Mouse (Mus musculus) forebrain, postnatal 0 days (tissue): ENCODE data around the gene Rbbp6. TPM values are rescaled to one million over a fixed set of nuclear protein-coding genes. Genes with fewer than 3 reads are reported as not detected.

Source experiments
- ATAC-seq: fragments of 200-750 bp; cut with Nextera tagmentation; 2 replicates; pipeline ENCODE4 v1.8.0; 2017; ENCODE audit warnings: mild to moderate bottlenecking, moderate library complexity
- DNase-seq: peaks from one replicate; pipeline ENCODE4 v3.0.0-alpha.2; 2015
- H3K27ac ChIP-seq: fragments of 300-500 bp; sonication (generic); 2 replicates; pipeline ENCODE4 v1.5.1; 2014; ENCODE audit warnings: low read depth, mild to moderate bottlenecking, antibody characterized with exemption, low read length, moderate library complexity, mixed read lengths
- H3K27me3 ChIP-seq: fragments of 300-500 bp; sonication (generic); 2 replicates; pipeline ENCODE4 v1.6.1; 2014; ENCODE audit warnings: mild to moderate bottlenecking, low read length, mixed read lengths; ENCODE audit not compliant: insufficient read depth
- H3K36me3 ChIP-seq: fragments of 300-500 bp; sonication (generic); 2 replicates; pipeline ENCODE4 v1.6.1; 2014; ENCODE audit warnings: mild to moderate bottlenecking, moderate library complexity; ENCODE audit not compliant: insufficient read depth
- H3K4me1 ChIP-seq: fragments of 300-500 bp; sonication (generic); 2 replicates; pipeline ENCODE4 v1.6.1; 2014; ENCODE audit warnings: antibody characterized with exemption; ENCODE audit not compliant: insufficient read depth
- H3K4me2 ChIP-seq: fragments of 300-500 bp; sonication (generic); 2 replicates; pipeline ENCODE4 v1.6.1; 2014; ENCODE audit warnings: low read depth, mild to moderate bottlenecking, moderate library complexity
- H3K4me3 ChIP-seq: fragments of 300-500 bp; sonication (generic); 2 replicates; pipeline ENCODE4 v1.5.1; 2014; ENCODE audit warnings: low read depth, low read length, mixed read lengths
- H3K9ac ChIP-seq: fragments of 300-500 bp; sonication (generic); 2 replicates; pipeline ENCODE4 v1.6.1; 2014; ENCODE audit warnings: mild to moderate bottlenecking
- H3K9me3 ChIP-seq: fragments of 300-500 bp; sonication (generic); 2 replicates; pipeline ENCODE4 v1.6.1; 2016; ENCODE audit warnings: low read length
- CTCF ChIP-seq: sonication (generic); IDR thresholded peaks from 2 replicates; pipeline ENCODE4 v1.5.1; 2016; ENCODE audit warnings: antibody characterized with exemption, control low read depth, low read depth
- WGBS: fragments of 180-500 bp; shearing (Covaris S2); extraction: QIAGEN DNeasy Blood & Tissue Kit; methylation state at CpG from one replicate; pipeline ENCODE4 v1.1.7; 2014; 5-methylcytosine and 5-hydroxymethylcytosine counted together
- polyA plus RNA-seq: library from polyadenylated mRNA; unstranded; fragments of >200 nt; fragmentation: Nextera tagmentation; extraction: Ambion mirVana; gene quantifications from 2 replicates; pipeline ENCODE4 v1.2.1, GENCODE M21; 2015
- total RNA-seq: library from RNA; depleted of rRNA; stranded (reverse); fragments of >200 nt; gene quantifications from 2 replicates; pipeline ENCODE4 v1.2.3, GENCODE M21; 2014; rRNA removed

Rbbp6 gene
- total RNA-seq = 35.1 and 53.6 TPM in 2 replicates
- polyA plus RNA-seq = 18.4 and 21.4 TPM in 2 replicates

DNA sequence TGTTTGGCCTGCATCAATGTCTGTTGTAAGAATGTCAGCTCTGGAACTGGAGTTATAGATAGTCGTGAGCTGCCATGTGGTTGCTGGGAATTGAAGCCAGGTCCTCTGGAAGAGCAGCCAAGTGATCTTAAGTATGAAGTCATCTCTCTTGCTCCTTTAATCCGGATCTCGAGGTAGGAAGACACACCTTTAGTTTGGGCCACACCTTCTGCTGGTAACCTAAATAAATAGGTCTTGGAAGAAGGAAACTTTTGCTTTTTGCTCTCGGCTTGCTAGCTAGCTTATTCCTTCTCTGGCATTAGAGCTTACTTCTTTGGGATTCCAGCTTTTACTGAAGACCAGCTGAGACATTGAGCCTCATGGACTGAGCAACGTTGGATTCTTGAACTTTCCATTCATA lies at the start of gene Rbbp6:
Gene Rbbp6, plus strand, starts transcription at position 301 of the 400 bp plus-strand sequence.
- 80% methylated on average over 5 of the region's 5 CpGs for WGBS

DNA sequence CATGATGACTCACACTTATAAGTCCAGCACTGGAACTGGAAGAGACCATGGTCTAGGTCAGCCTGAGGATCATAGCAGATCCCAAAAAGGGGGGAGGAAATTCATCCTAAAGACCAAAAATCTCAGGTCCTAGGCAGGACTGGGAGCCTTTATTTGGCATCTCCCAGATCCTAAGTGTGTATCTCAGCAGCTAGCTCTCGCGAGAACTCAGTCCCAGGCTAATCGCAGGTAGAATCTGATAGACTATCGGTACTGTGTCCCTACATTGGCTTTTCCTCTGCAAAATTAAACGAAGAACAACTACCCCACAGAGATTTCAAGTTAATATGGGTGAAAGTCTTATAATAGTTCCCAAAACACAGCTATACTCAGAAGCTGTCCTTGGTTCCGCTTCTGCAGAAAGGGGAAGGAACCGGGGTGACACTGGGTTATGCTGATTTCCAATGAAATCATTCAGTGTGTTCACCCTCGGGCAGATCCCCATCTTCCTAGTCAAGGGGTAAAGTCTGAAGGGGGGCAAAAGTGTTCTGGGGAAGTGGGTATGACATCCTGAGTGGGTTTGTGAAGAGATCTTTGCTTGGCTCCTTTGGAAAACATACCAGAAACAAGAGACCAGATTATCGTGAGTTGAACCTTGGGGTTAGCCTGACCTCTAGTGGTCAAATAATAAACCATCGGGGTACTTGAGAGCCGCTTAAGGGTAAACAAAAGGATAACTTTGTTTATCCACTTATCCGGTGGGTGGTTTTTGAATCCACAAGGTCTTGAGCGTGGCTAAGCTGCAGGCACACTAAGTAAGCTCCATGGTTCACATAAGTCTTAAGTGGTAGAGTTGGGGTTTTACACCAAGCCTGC lies 45.5 kb upstream of the Rbbp6 start:
- Histone ChIP-seq H3K4me1 (no peaks in the 10 kb centered on the region), H3K27me3 (no peaks in the 10 kb centered on the region), H3K4me3 (no peak overlapping the region), H3K9me3 (no peaks in the 10 kb centered on the region), H3K27ac (no peak overlapping the region), H3K9ac (no peak overlapping the region), H3K4me2 (no peak overlapping the region), H3K36me3 (no peaks in the 10 kb centered on the region)
- peak; percentile 83 for TF ChIP-seq CTCF
- DNase-seq = peak; percentile 90
- 43% methylated on average over 13 of the region's 13 CpGs for WGBS
- peak; percentile 81 for ATAC-seq

More for the DNA sequence above, at the start of gene Rbbp6:
- Histone ChIP-seq H3K4me1 (no peaks in the 10 kb centered on the region), H3K27me3 (no peaks in the 10 kb centered on the region), H3K4me3 (no peak within 1 kb of the TSS), H3K9ac (no peak within 1 kb of the TSS), H3K27ac (no peak within 1 kb of the TSS), H3K9me3 (no peaks in the 10 kb centered on the region), H3K36me3 (no peaks in the 10 kb centered on the region), H3K4me2 (no peak within 1 kb of the TSS)
- TF ChIP-seq CTCF = no peak
- DNase-seq = no peak
- no peak for ATAC-seq

DNA sequence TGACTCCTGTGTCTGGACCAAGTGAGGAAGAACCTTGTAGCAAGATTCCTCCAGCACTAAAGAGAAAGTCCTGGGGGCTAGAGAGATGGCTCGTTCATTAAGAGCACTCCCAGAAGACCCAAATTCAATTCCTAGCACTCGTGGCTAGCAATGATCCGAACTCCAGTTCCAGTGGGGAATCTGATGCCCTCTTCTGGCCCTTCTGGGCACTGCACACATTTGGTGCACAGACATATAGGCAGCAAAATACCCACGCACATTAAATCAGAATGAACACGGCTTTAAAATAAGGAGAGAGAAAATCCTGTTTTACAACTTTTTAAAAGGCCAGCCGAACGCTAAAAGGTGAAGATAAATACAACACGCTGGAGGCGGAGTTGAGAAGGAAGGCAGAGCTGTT lies 43.9 kb upstream of the Rbbp6 start:
- ATAC-seq (no peak), DNase-seq (no peak)
- no peak overlapping the region for H3K9ac ChIP-seq
- no peak overlapping the region for H3K4me2 ChIP-seq
- H3K36me3 ChIP-seq = no peaks in the 10 kb centered on the region
- no peaks in the 10 kb centered on the region for H3K9me3 ChIP-seq
- H3K4me1 ChIP-seq = no peaks in the 10 kb centered on the region
- H3K27ac ChIP-seq = no peak overlapping the region
- no peaks in the 10 kb centered on the region for H3K27me3 ChIP-seq
- WGBS = 77% methylated on average over 9 of the region's 9 CpGs
- TF ChIP-seq CTCF = peak; percentile 60
- H3K4me3 ChIP-seq = no peak overlapping the region

DNA sequence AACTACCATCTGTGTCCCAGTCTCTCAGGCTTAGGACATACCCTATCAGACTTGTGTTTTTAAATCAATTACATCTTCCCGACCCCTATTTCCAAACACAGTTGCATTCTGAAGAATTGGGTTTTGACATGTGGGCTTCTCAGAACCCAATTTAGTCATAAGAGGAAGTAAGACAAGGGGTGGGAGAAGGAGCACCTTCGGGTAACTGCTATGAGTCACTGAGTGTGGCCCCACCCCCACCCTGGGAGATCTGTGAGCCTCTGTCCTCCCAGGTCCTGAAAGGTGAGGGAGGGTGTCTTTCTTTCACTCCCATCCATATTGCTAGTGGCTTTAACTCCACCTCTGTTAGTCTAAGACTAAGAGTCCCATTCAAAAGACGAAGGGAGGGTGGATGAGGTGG lies 41.2 kb upstream of the Rbbp6 start:
- H3K9ac ChIP-seq = no peak overlapping the region
- ATAC-seq = no peak

DNA sequence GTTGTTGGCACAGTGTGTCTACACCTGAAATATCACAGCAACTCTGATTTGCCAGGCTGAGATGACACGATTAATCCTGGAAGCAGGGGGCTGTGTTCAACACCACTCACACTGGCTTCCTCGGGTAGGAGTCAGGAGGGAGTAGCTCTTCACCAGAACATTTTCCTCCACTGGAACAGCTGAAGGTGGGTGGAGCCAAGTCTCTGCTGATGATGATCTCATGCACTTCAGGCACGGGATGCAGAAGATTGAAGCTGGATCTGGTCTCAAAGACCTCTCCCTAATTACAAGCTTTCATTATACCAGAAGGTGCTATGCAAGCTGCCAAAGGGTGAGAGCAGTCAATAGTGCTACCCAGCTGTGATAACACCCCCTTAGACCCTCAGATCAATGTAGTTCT lies 35.0 kb upstream of the Rbbp6 start:
- TF ChIP-seq CTCF = no peak

More for the DNA sequence above, 41.2 kb upstream of the Rbbp6 start:
- H3K36me3 ChIP-seq = no peaks in the 10 kb centered on the region
- no peaks in the 10 kb centered on the region for H3K9me3 ChIP-seq
- DNase-seq = no peak
- TF ChIP-seq CTCF = no peak
- no peaks in the 10 kb centered on the region for H3K27me3 ChIP-seq
- H3K4me2 ChIP-seq = no peak overlapping the region
- H3K4me1 ChIP-seq = no peaks in the 10 kb centered on the region
- 79% methylated on average over 3 of the region's 3 CpGs for WGBS
- no peak overlapping the region for H3K4me3 ChIP-seq
- no peak overlapping the region for H3K27ac ChIP-seq

DNA sequence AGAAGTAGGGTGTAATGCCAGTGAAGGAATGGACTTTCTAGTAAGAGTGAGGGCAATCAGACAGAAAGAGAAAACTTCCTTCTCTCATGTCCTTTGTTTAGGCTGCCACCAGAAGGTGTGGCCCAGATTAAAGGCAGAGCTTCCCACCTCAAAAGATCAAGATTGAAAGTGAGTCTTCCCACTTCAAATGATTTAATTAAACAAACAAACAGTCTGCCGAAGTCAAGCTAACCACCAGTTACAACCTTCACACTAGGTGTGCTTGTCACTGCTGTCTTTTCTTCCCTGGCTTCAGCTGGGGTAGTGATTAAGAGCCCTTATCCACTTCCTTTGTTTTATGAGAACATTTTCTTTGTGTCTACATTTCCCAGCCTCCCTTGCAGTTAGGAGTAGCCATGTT lies 33.3 kb upstream of the Rbbp6 start:
- no peak for DNase-seq
- no peaks in the 10 kb centered on the region for H3K36me3 ChIP-seq
- no peaks in the 10 kb centered on the region for H3K4me1 ChIP-seq
- no peak overlapping the region for H3K4me2 ChIP-seq
- no peak for TF ChIP-seq CTCF
- H3K9ac ChIP-seq = no peak overlapping the region
- H3K4me3 ChIP-seq = no peak overlapping the region
- no peaks in the 10 kb centered on the region for H3K9me3 ChIP-seq
- no peaks in the 10 kb centered on the region for H3K27me3 ChIP-seq
- H3K27ac ChIP-seq = no peak overlapping the region
- WGBS = 31% methylated on average over 1 of the region's 1 CpGs
- no peak for ATAC-seq

More for the DNA sequence above, 35.0 kb upstream of the Rbbp6 start:
- H3K27ac ChIP-seq = no peak overlapping the region
- H3K4me1 ChIP-seq = no peaks in the 10 kb centered on the region
- DNase-seq (no peak), ATAC-seq (peak; percentile 79)
- WGBS = 27% methylated on average over 3 of the region's 3 CpGs
- H3K9me3 ChIP-seq = no peaks in the 10 kb centered on the region
- no peak overlapping the region for H3K9ac ChIP-seq
- H3K27me3 ChIP-seq = no peaks in the 10 kb centered on the region
- H3K36me3 ChIP-seq = no peaks in the 10 kb centered on the region
- H3K4me2 ChIP-seq = no peak overlapping the region
- no peak overlapping the region for H3K4me3 ChIP-seq

DNA sequence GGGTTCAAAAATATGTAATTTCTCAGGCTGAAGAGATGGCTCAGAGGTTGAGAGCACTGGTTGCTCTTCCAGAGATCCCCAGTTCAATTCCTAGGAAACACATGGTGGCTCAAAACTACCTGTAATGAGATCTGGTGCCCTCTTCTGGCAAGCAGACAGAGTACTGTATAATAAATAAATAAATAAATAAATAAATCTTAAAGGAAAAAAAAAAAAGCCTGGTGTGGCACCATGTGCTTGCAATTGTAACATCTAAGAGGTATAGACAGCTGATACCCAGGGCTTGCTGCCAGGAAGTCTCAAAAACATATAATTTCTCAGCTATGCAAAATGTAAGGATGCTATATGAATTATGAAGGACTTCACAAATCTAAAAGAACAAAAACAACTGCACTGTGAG lies 28.9 kb upstream of the Rbbp6 start:
- no peak for ATAC-seq
- no peak for TF ChIP-seq CTCF
- Histone ChIP-seq H3K9me3 (no peaks in the 10 kb centered on the region), H3K36me3 (no peaks in the 10 kb centered on the region), H3K4me2 (no peak overlapping the region), H3K27me3 (no peaks in the 10 kb centered on the region), H3K27ac (no peak overlapping the region), H3K4me3 (no peak overlapping the region), H3K4me1 (0 out of 2 replicates have a peak, but pooled peaks cover 4% of the 10 kb centered on the region), H3K9ac (no peak overlapping the region)
- no peak for DNase-seq
